Mouse (Mus musculus): ENCODE measurements at regions not wholly inside any gene's neighbourhood (a gene's known extent, or its start where the extent isn't known, plus 50 kb on each side); places are given as distances from the start of the nearest gene placed in this dataset.
A peak's percentile ranks its signal among the peaks of the same experiment; 100 is the strongest.

DNA sequence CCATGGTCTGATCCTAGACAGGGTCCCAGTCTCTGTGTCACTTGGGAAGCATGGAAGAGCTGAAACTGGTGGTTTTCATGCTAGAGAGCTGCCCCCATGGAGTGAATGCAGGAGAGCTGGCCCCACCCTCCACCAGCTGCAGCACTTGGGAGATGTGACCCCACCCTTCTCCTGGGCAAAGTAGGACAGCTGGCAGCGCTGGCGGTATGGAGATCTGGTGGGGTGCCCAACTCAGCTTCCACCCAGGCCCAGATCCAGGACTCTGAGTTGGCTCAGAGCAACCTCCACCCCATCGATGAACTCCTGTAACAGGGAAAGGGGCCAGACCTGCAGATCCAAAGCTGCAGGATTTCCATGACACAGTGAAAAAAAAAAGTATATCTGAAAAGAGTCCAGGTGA, 115.3 kb upstream of the Flrt2 start:
- no peak for DNase-seq (ENCODE audit: low spot score)

- DNase-seq (ENCODE audit: low spot score) = no peak
These were observed 103.0 kb upstream of the Flrt2 start for GRCm38 (mm10) chr12:95589011-95589410.

DNA sequence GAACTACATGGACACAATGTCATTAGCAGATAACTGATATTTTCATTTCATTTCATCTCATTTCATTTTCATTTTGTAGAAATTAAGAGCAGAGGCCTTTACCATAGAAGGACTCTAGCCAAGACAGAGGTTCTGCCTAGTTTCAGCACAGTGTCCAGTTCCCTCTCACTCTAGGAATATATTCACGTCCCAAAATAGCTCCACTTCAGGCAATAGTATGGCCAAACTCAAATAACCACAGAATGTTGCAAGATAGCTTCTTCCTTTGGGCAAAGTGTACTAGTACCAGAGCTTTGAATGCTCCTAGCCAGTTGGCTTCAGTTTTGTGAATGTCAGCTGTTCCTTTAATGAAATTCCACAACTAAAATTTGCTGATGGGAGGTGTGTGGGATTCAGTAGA, 72.7 kb upstream of the Flrt2 start:
- no peak for DNase-seq (ENCODE audit: low spot score)

DNA sequence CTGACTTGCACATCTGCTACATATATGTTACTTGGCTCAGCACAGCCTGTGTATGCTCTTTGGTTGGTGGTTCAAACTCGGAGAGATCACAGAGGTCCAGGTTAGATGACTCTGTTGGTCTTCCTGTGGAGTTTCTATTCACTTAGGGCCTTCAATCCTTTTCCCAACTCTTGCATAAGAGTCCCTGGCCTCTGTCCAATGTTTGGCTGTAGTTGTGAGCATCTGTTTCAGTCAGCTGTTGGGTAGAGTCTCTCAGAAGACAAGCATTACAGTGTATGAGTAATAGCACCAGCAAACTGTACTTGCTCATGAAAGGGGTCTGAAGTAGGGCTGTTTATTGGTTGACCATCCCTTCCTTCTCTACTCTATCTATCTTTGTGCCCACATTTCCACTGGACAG, 61.0 kb upstream of the Flrt2 start:
- peak; percentile 1 for DNase-seq (ENCODE audit: low spot score)

- no peak for DNase-seq (ENCODE audit: low spot score)
These were observed 55.4 kb upstream of the Flrt2 start for GRCm38 (mm10) chr12:95636647-95637046.

GRCm38 (mm10) chr12:95639892-95640291, 52.1 kb upstream of the Flrt2 start:
- DNase-seq (ENCODE audit: low spot score) = no peak

DNA sequence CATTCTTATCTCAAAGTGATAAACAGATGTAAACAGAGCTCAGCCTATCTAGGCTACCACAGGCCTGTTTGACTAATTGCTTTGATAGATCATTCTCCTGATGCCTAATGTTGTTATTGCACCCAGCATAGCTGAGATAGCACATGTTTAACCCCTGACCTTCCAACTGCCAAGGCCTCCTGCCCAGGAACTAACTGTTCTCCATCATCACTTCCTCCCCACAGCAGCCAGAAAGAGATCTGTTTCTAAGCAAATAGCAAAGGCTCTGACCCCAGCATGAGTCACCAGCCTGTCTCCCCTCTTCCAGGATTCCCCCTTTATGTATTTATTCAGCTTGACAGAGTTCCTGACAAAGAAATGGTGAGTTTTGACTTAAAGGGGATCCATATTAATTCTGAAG, 50.4 kb upstream of the Flrt2 start:
- DNase-seq (ENCODE audit: low spot score) = no peak
